Mouse (Mus musculus) CD4-positive naive resting alpha-beta T cell, adult 76 days (primary cell): ENCODE data around the gene Hectd2. TPM values are rescaled to one million over a fixed set of nuclear protein-coding genes. Genes with fewer than 3 reads are reported as not detected.

Experiments
- total RNA-seq: library from RNA; stranded (reverse); gene quantifications from one replicate; pipeline ENCODE4 v1.2.4, GENCODE M21; 2023

Hectd2 gene
- total RNA-seq, result 3.8 TPM

DNA sequence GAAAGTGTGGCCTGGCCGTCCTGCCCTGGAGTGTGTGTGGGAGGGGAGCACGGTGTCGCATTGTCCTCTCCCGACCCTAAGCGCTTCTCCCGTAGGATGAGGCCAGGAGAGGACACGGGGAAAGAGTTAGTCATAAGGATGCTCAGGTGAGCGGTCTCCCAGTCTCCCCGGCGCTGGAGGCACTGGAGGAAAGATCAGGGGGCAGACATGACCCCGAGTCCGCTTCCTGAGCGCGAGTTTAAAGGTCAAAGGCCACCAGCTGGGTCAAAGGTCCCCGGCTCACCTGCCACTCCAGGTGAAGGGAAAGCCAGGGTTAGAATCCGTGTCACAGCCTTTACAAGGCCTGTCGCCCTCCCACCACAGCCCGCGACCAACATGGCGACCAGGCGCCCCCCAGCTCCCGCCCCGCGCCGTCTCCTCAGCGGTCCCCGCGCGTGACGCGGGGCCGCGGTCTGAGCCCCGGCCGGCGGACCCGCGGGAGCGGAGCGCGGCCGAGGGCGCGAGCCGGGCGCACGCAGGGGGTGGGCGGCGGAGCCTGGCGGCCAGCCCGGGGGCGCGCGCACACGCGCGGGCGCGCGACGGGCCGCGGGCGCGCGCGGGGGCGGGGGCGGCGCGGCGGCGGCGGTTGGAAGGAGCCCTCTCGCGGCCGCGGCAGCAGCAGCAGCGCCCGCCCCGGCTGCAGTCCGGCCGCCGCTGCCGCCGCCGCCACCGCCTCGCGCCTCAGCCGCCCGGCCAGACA is at the start of gene Hectd2:
Gene Hectd2 (plus strand): TSS at position 594 of the 739 bp plus-strand sequence.

Other genes with a start within 250 kb of the Hectd2 start
- 64.9 TPM for gene Pcgf5, start 206.3 kb upstream of the Hectd2 start, total RNA-seq
- gene Ppp1r3c, start 182.0 kb downstream of the Hectd2 start, total RNA-seq, result not detected